Mouse (Mus musculus): ENCODE measurements around the gene Aspg. TPM values are rescaled to one million over a fixed set of nuclear protein-coding genes. Genes with fewer than 3 reads are reported as not detected.

Gene Aspg
- not detected in 2 replicates for polyA plus RNA-seq (2011; ENCODE audit: insufficient read depth, insufficient read length, low replicate concordance, missing spikeins)

- Histone ChIP-seq H3K4me3 (replicated peaks; ENCODE audit: control insufficient read depth, low read depth, low read length) (no peak within 1 kb of the TSS), H3K4me1 (ENCODE audit: control insufficient read depth, insufficient read depth, low read length) (no peaks in the 10 kb centered on the region), H3K27ac (ENCODE audit: control insufficient read depth, insufficient read depth, low read depth, low read length, poor library complexity) (no peak within 1 kb of the TSS)
- WGBS, result 13% methylated on average over 14 of the region's 14 CpGs
- TF ChIP-seq CTCF (IDR thresholded peaks at IDR 0.05; ENCODE audit: control insufficient read depth, insufficient read depth, low read length), result no peak
- TF ChIP-seq POLR2A (IDR thresholded peaks at IDR 0.05; ENCODE audit: borderline replicate concordance, control insufficient read depth, low read depth, low read length), result no peak
Measured at GRCm38 (mm10) chr12:112106541-112106971, at the start of gene Aspg. TSS of gene Aspg (plus strand) at chr12:112106679.

GRCm38 (mm10) chr12:112077651-112078050, 28.8 kb upstream of the Aspg start:
- Histone ChIP-seq H3K4me3 (replicated peaks; ENCODE audit: control insufficient read depth, low read depth, low read length) (no peak overlapping the region), H3K4me1 (ENCODE audit: control insufficient read depth, insufficient read depth, low read length) (no peaks in the 10 kb centered on the region), H3K27ac (ENCODE audit: control insufficient read depth, insufficient read depth, low read depth, low read length, poor library complexity) (no peak overlapping the region)
- 6% methylated on average over 6 of the region's 6 CpGs for WGBS
- no peak for TF ChIP-seq POLR2A (IDR thresholded peaks at IDR 0.05; ENCODE audit: borderline replicate concordance, control insufficient read depth, low read depth, low read length)
- TF ChIP-seq CTCF (IDR thresholded peaks at IDR 0.05; ENCODE audit: control insufficient read depth, insufficient read depth, low read length), result peak; percentile 74

- H3K4me3 ChIP-seq (replicated peaks; ENCODE audit: control insufficient read depth, low read depth, low read length), result no peak overlapping the region
- TF ChIP-seq POLR2A (IDR thresholded peaks at IDR 0.05; ENCODE audit: borderline replicate concordance, control insufficient read depth, low read depth, low read length) (no peak), CTCF (IDR thresholded peaks at IDR 0.05; ENCODE audit: control insufficient read depth, insufficient read depth, low read length) (no peak)
Measured at GRCm38 (mm10) chr12:112079911-112080310, 26.6 kb upstream of the Aspg start.

GRCm38 (mm10) chr12:112080911-112081310, 25.6 kb upstream of the Aspg start:
- 84% methylated on average over 4 of the region's 4 CpGs for WGBS
- Histone ChIP-seq H3K27ac (ENCODE audit: control insufficient read depth, insufficient read depth, low read depth, low read length, poor library complexity) (no peak overlapping the region), H3K4me1 (ENCODE audit: control insufficient read depth, insufficient read depth, low read length) (no peaks in the 10 kb centered on the region), H3K4me3 (replicated peaks; ENCODE audit: control insufficient read depth, low read depth, low read length) (no peak overlapping the region)
- TF ChIP-seq POLR2A (IDR thresholded peaks at IDR 0.05; ENCODE audit: borderline replicate concordance, control insufficient read depth, low read depth, low read length) (no peak), CTCF (IDR thresholded peaks at IDR 0.05; ENCODE audit: control insufficient read depth, insufficient read depth, low read length) (no peak)

More at GRCm38 (mm10) chr12:112079911-112080310, 26.6 kb upstream of the Aspg start:
- WGBS, result 60% methylated on average over 8 of the region's 8 CpGs
- H3K4me1 ChIP-seq (ENCODE audit: control insufficient read depth, insufficient read depth, low read length), result no peaks in the 10 kb centered on the region
- H3K27ac ChIP-seq (ENCODE audit: control insufficient read depth, insufficient read depth, low read depth, low read length, poor library complexity), result no peak overlapping the region

GRCm38 (mm10) chr12:112082241-112082640, 24.2 kb upstream of the Aspg start:
- no peak overlapping the region for H3K27ac ChIP-seq (ENCODE audit: control insufficient read depth, insufficient read depth, low read depth, low read length, poor library complexity)
- no peak for TF ChIP-seq CTCF (IDR thresholded peaks at IDR 0.05; ENCODE audit: control insufficient read depth, insufficient read depth, low read length)
- TF ChIP-seq POLR2A (IDR thresholded peaks at IDR 0.05; ENCODE audit: borderline replicate concordance, control insufficient read depth, low read depth, low read length), result no peak
- no peaks in the 10 kb centered on the region for H3K4me1 ChIP-seq (ENCODE audit: control insufficient read depth, insufficient read depth, low read length)
- no peak overlapping the region for H3K4me3 ChIP-seq (replicated peaks; ENCODE audit: control insufficient read depth, low read depth, low read length)
- 66% methylated on average over 1 of the region's 1 CpGs for WGBS

GRCm38 (mm10) chr12:112086250-112086649, 20.2 kb upstream of the Aspg start:
- Histone ChIP-seq H3K27ac (ENCODE audit: control insufficient read depth, insufficient read depth, low read depth, low read length, poor library complexity) (no peak overlapping the region), H3K4me1 (ENCODE audit: control insufficient read depth, insufficient read depth, low read length) (no peaks in the 10 kb centered on the region), H3K4me3 (replicated peaks; ENCODE audit: control insufficient read depth, low read depth, low read length) (no peak overlapping the region)
- TF ChIP-seq POLR2A (IDR thresholded peaks at IDR 0.05; ENCODE audit: borderline replicate concordance, control insufficient read depth, low read depth, low read length) (no peak), CTCF (IDR thresholded peaks at IDR 0.05; ENCODE audit: control insufficient read depth, insufficient read depth, low read length) (no peak)
- 88% methylated on average over 3 of the region's 3 CpGs for WGBS

GRCm38 (mm10) chr12:112086726-112087125, 19.8 kb upstream of the Aspg start:
- TF ChIP-seq CTCF (IDR thresholded peaks at IDR 0.05; ENCODE audit: control insufficient read depth, insufficient read depth, low read length) (no peak), POLR2A (IDR thresholded peaks at IDR 0.05; ENCODE audit: borderline replicate concordance, control insufficient read depth, low read depth, low read length) (no peak)
- H3K4me1 ChIP-seq (ENCODE audit: control insufficient read depth, insufficient read depth, low read length), result no peaks in the 10 kb centered on the region
- no peak overlapping the region for H3K4me3 ChIP-seq (replicated peaks; ENCODE audit: control insufficient read depth, low read depth, low read length)
- no peak overlapping the region for H3K27ac ChIP-seq (ENCODE audit: control insufficient read depth, insufficient read depth, low read depth, low read length, poor library complexity)
- 60% methylated on average over 6 of the region's 6 CpGs for WGBS

GRCm38 (mm10) chr12:112088609-112089324, 17.7 kb upstream of the Aspg start:
- no peak overlapping the region for H3K4me3 ChIP-seq (replicated peaks; ENCODE audit: control insufficient read depth, low read depth, low read length)
- 65% methylated on average over 12 of the region's 12 CpGs for WGBS
- H3K27ac ChIP-seq (ENCODE audit: control insufficient read depth, insufficient read depth, low read depth, low read length, poor library complexity), result no peak overlapping the region
- TF ChIP-seq CTCF (IDR thresholded peaks at IDR 0.05; ENCODE audit: control insufficient read depth, insufficient read depth, low read length), result no peak
- no peak for TF ChIP-seq POLR2A (IDR thresholded peaks at IDR 0.05; ENCODE audit: borderline replicate concordance, control insufficient read depth, low read depth, low read length)
- no peaks in the 10 kb centered on the region for H3K4me1 ChIP-seq (ENCODE audit: control insufficient read depth, insufficient read depth, low read length)

All from bone marrow, adult 2 months (tissue).